Mouse (Mus musculus) adipose tissue, adult 10 weeks (tissue): ENCODE measurements around the gene Lce3b. TPM values are rescaled to one million over a fixed set of nuclear protein-coding genes. Genes with fewer than 3 reads are reported as not detected.

Experiments used
- polyA plus RNA-seq: library from polyadenylated mRNA; stranded (reverse); fragments of 350-450 nt; fragmentation: Illumina TruSeq; extraction: RNeasy Lipid Tissue Mini Kit (QIAGEN cat#74804); gene quantifications from one replicate; pipeline ENCODE4 v1.2.3, GENCODE M21; 2014; ENCODE audit warnings: low read depth, low replicate concordance

Gene Lce3b
- not detected for polyA plus RNA-seq

DNA sequence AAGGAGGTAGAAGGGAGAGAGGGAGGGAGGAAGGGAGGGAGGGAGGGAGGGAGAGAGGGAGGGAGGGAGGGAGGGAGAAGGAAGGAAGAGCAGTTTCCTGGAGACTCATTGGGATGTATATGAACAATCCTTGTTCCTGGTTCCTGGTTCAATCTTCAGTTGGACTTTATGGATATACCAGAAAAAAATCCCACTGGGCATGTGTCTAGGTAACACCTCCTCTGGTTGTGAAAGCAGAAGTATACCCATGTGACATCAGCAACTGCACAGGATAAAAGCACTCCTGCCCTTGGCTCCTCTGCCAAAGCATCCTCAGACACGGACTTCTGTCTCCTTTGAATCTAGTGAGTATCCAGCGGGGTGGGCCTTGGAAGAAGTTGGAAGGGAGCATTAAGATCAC, at the start of gene Lce3b:
Lce3b (plus strand) TSS at position 301 of the 400 bp plus-strand sequence.

DNA sequence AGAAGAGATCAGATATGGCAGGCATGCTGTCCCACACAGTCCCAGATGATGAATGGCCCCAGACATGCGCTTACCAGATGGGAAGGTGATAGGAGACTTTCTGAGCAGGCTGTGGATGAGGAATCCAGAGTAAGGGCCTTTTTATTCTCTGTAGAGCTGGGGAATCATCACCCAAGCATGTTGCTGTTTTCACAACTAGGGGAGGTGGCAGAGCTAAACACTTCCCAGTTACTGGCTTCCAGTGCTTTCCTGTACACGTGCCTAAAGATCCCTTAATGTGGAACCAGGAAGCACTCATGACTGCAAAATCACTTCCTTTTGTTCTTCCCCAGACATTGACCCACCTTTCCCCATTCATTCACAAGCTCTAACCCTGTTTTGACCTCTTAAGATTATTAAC, 6.6 kb upstream of the Lce3b start, which contains the start of gene Lce3a:
Lce3a (minus strand) TSS at position 101 of the 400 bp plus-strand sequence.

DNA sequence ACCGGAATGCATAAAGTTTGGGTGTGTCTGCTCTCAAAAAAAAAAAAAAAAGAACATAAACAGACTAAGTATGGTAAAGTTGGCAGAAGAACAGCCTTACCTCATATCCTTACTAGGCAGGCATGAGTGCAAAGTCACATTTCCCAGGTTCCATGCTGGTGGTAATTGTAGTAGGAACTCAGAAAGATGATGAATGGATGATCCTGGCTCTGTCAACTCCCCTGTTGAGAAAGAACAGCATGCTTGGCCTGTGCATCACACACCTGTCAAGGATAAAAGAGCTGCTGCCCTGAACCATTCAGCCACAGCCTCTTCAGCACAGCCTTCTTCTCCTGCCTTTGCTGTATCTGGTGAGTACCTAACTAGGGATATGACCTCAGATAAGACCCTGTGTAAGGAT, 11.4 kb downstream of the Lce3b start, which contains the start of gene Lce3c:
Lce3c (plus strand) TSS at position 301 of the 400 bp plus-strand sequence.

DNA sequence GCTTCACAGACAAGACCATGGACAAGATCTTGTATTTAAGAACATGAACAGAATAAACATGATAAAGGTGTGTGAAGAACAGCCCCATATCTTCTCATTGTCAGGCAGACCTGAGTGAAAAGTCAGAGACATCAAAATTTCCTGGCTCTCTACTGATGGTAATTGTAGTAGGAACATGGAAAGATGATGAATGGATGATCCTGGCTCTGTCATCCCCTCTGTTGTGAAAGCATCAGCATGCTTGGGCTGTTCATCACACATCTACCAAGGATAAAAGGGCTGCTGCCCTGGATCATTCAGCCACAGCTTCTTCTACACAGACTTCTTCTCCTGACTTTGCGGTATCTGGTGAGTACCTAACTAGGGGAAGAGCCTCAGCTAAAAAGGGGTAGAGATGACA, 24.3 kb downstream of the Lce3b start, which contains the start of gene Lce3d:
Lce3d (plus strand) TSS at position 301 of the 400 bp plus-strand sequence.

DNA sequence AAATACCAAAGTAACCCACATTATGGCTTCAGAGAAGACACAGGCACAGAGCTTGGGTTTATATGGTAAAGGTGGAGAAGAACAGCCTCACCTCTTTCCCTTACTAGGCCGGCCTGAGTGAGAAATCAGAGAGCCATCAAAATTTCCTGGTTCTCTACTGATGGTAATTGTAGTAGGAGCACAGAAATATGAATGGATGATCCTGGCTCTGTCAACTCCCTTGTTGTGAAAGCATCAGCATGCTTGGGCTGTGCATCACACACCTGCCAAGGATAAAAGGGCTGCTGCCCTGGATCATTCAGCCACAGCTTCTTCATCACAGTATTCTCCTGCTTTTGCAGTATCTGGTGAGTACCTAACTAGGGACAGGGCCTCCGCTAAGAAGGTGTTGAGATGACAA, 34.0 kb downstream of the Lce3b start, which contains the start of gene Lce3e:
Lce3e (plus strand) TSS at position 301 of the 400 bp plus-strand sequence.

Other genes starting within 250 kb of the Lce3b start
- gene Lce1d, start 245.8 kb upstream of the Lce3b start, polyA plus RNA-seq, result not detected
- gene Lce1e, start 223.9 kb upstream of the Lce3b start, polyA plus RNA-seq, result not detected
- not detected for gene Lce1f, start 212.6 kb upstream of the Lce3b start, polyA plus RNA-seq
- gene Gm38119, start 193.9 kb upstream of the Lce3b start, polyA plus RNA-seq, result not detected
- gene Lce1g, start 180.6 kb upstream of the Lce3b start, polyA plus RNA-seq, result not detected
- not detected for gene Lce1h, start 167.9 kb upstream of the Lce3b start, polyA plus RNA-seq
- gene Lce1i, start 154.1 kb upstream of the Lce3b start, polyA plus RNA-seq, result not detected
- gene Lce1j, start 142.5 kb upstream of the Lce3b start, polyA plus RNA-seq, result not detected
- not detected for gene Lce1k, start 125.1 kb upstream of the Lce3b start, polyA plus RNA-seq
- not detected for gene Kprp, start 105.7 kb upstream of the Lce3b start, polyA plus RNA-seq
- gene Lce1l, start 81.7 kb upstream of the Lce3b start, polyA plus RNA-seq, result not detected
- not detected for gene 2310050C09Rik, start 62.8 kb upstream of the Lce3b start, polyA plus RNA-seq
- not detected for gene Lce3a, start 6.7 kb upstream of the Lce3b start, polyA plus RNA-seq
- not detected for gene Lce3c, start 11.5 kb downstream of the Lce3b start, polyA plus RNA-seq
- not detected for gene Lce3d, start 24.4 kb downstream of the Lce3b start, polyA plus RNA-seq
- gene Lce3e, start 34.1 kb downstream of the Lce3b start, polyA plus RNA-seq, result not detected
- not detected for gene Lce3f, start 59.2 kb downstream of the Lce3b start, polyA plus RNA-seq
- not detected for gene Crct1, start 82.7 kb downstream of the Lce3b start, polyA plus RNA-seq
- not detected for gene Lce1m, start 86.1 kb downstream of the Lce3b start, polyA plus RNA-seq
- not detected for gene Gm4858, start 135.8 kb downstream of the Lce3b start, polyA plus RNA-seq
- gene Crnn, start 211.8 kb downstream of the Lce3b start, polyA plus RNA-seq, result not detected